Comparison of ENCODE assay signal across 21 mouse cellular contexts in the genomic region with DNA sequence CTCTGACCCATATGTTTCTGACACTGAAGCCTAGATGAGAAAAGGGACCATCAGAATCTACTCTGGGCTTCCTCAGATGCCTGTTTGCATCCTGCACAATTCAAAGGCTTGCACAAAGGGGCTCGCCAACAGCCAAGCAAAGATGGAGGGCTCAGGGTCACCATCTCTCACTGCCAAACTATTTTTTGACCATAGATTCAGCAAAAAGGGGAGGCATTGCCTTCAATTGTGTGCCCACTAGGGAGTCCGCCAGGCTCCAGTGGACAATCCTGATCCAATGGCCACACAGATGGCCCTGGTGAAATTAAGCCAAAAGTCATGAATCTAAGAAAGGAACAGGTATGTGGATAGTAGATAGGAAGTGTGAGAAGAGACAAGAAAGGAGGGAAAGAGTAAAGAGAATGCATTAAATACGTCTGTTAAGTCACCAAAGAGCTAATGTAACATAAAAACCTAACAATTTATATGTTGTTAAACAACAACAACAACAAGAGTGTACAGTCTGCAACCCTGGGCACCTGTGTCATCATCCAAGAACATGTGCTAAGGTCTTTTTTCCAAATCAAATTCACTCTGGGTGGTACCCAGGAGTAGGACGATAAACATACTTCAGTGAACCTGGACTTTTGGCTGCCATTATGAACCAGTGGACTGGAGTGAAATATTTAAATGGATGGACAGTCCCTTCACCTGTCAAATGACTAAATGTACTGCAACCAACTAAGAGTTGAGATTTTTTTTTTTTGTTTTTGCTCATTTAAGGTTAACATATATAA. TPM values are rescaled to one million over a fixed set of nuclear protein-coding genes. Genes with fewer than 3 reads are reported as not detected.
A peak's percentile ranks its signal among the peaks of the same experiment; 100 is the strongest.
DNase-seq lines count a peak whose midpoint lies in the region; ATAC-seq and TF ChIP-seq lines count a peak whose summit lies in the region.
"Had no signal": no experiment of that assay in that cellular context is flagged by ENCODE, and none has a peak within 500 bp of the region (broad histone marks: within the 10 kb centered on the region; RNA-seq: fewer than 3 reads in every experiment).

No protein-coding gene starts in this region.

- WGBS in midbrain, embryonic 10.5 days: 85% methylated on average over 4 of the region's 4 CpGs
- 90% methylated on average over 4 of the region's 4 CpGs for WGBS in midbrain, embryonic 16.5 days
- WGBS in intestine, postnatal 0 days: 90% methylated on average over 4 of the region's 4 CpGs

- H3K4me3 ChIP-seq in midbrain, embryonic 10.5 days: no peak overlapping the region
- no peak overlapping the region for H3K4me3 ChIP-seq in midbrain, embryonic 16.5 days (ENCODE audit: low read depth, low read length)
- no peak overlapping the region for H3K4me3 ChIP-seq in intestine, postnatal 0 days (ENCODE audit: low read depth, low read length)
- H3K4me3 ChIP-seq: embryonic facial prominence, embryonic 12.5 days; forebrain, embryonic 15.5 days; heart, embryonic 13.5 days; hindbrain, embryonic 13.5 days had no signal

- no peak for ATAC-seq in midbrain, embryonic 16.5 days
- ATAC-seq in intestine, postnatal 0 days: no peak
- ATAC-seq: forebrain, embryonic 15.5 days; hindbrain, postnatal 0 days had no signal

- no peak for TF ChIP-seq CTCF in intestine, postnatal 0 days (IDR thresholded peaks at IDR 0.05; ENCODE audit: low read depth)

- H3K27me3 ChIP-seq in midbrain, embryonic 10.5 days (ENCODE audit: low read depth, poor library complexity, severe bottlenecking): peaks cover 46% of the 10 kb centered on the region
- peaks cover 2% of the 10 kb centered on the region; the same call in 1 of the 2 replicates for H3K27me3 ChIP-seq in midbrain, embryonic 16.5 days (ENCODE audit: control insufficient read depth, insufficient read depth, low read depth, low read length)
- H3K27me3 ChIP-seq in intestine, postnatal 0 days (replicated peaks; ENCODE audit: control insufficient read depth, insufficient read depth, low read length): no peaks in the 10 kb centered on the region
- H3K27me3 ChIP-seq: embryonic facial prominence, embryonic 12.5 days; heart, embryonic 13.5 days; hindbrain, embryonic 13.5 days had no signal

- 0 out of 2 replicates have a peak overlapping the region, but pooled peaks have one; percentile 28 for H3K27ac ChIP-seq in midbrain, embryonic 10.5 days (replicated peaks)
- H3K27ac ChIP-seq in midbrain, embryonic 16.5 days (ENCODE audit: low read length): no peak overlapping the region
- no peak overlapping the region for H3K27ac ChIP-seq in intestine, postnatal 0 days (ENCODE audit: low read depth, low read length)
- H3K27ac ChIP-seq: embryonic facial prominence, embryonic 12.5 days; forebrain, embryonic 15.5 days; heart, embryonic 13.5 days; hindbrain, embryonic 13.5 days; hindbrain, postnatal 0 days had no signal

- H3K4me2 ChIP-seq in midbrain, embryonic 16.5 days (ENCODE audit: low read length): no peak overlapping the region
- no peak overlapping the region for H3K4me2 ChIP-seq in intestine, postnatal 0 days (replicated peaks; ENCODE audit: low read depth)
- H3K4me2 ChIP-seq: embryonic facial prominence, embryonic 12.5 days; forebrain, embryonic 15.5 days; heart, embryonic 13.5 days; hindbrain, embryonic 13.5 days had no signal

- peaks cover 9% of the 10 kb centered on the region; the same call in 1 of the 2 replicates for H3K4me1 ChIP-seq in midbrain, embryonic 10.5 days
- H3K4me1 ChIP-seq in midbrain, embryonic 16.5 days (ENCODE audit: control insufficient read depth, insufficient read depth, low read length): no peaks in the 10 kb centered on the region
- no peaks in the 10 kb centered on the region for H3K4me1 ChIP-seq in intestine, postnatal 0 days (replicated peaks; ENCODE audit: control insufficient read depth, insufficient read depth, low read length)
- H3K4me1 ChIP-seq: embryonic facial prominence, embryonic 12.5 days; heart, embryonic 13.5 days; hindbrain, embryonic 13.5 days had no signal

- no peak overlapping the region for H3K9ac ChIP-seq in midbrain, embryonic 16.5 days (ENCODE audit: low read depth, low read length)
- no peak overlapping the region for H3K9ac ChIP-seq in intestine, postnatal 0 days (ENCODE audit: low read depth, low read length)
- H3K9ac ChIP-seq: embryonic facial prominence, embryonic 12.5 days; forebrain, embryonic 15.5 days; heart, embryonic 13.5 days; hindbrain, embryonic 13.5 days had no signal

- no peaks in the 10 kb centered on the region; the same call in 1 of the 2 replicates for H3K9me3 ChIP-seq in midbrain, embryonic 10.5 days (replicated peaks)
- no peaks in the 10 kb centered on the region for H3K9me3 ChIP-seq in midbrain, embryonic 16.5 days (replicated peaks; ENCODE audit: control insufficient read depth, low read length, poor library complexity, severe bottlenecking)
- H3K9me3 ChIP-seq in intestine, postnatal 0 days (ENCODE audit: control insufficient read depth): no peaks in the 10 kb centered on the region
- H3K9me3 ChIP-seq: forebrain, embryonic 15.5 days had no signal

- DNase-seq in midbrain, embryonic 10.5 days (ENCODE audit: low spot score): no peak
- peak; percentile 52 to 68 for DNase-seq in cerebellum, adult 18-20 months
- DNase-seq in cerebellum, adult 9-11 months: peak; percentile 67
- DNase-seq in cerebellum, postnatal 36 days: peak; percentile 40 to 52
- no peak for DNase-seq in frontal cortex, postnatal 10 days (ENCODE audit: low spot score in 2 of 2)
- DNase-seq in spleen, adult 12 weeks (ENCODE audit: low spot score): no peak
- DNase-seq: adrenal gland, adult 2 months; adrenal gland, postnatal 25 days; gastrocnemius, postnatal 14 days; kidney, adult 18-20 months had no signal

- H3K36me3 ChIP-seq in midbrain, embryonic 10.5 days: no peaks in the 10 kb centered on the region
- H3K36me3 ChIP-seq in midbrain, embryonic 16.5 days (ENCODE audit: control insufficient read depth, insufficient read depth, low read length): no peaks in the 10 kb centered on the region
- no peaks in the 10 kb centered on the region for H3K36me3 ChIP-seq in intestine, postnatal 0 days (ENCODE audit: control insufficient read depth, insufficient read depth)
- H3K36me3 ChIP-seq: embryonic facial prominence, embryonic 12.5 days; forebrain, embryonic 15.5 days; heart, embryonic 13.5 days; hindbrain, embryonic 13.5 days had no signal

RNA-seq across cellular contexts. Expression of gene A930009A15Rik, which starts 6.7 kb away (rescaled TPM):
- polyA plus RNA-seq in midbrain, embryonic 10.5 days (2016; fragmentation: Nextera tagmentation; extraction: Ambion mirVana): 0.31 and 1.1 TPM in 2 replicates
- polyA plus RNA-seq in midbrain, embryonic 16.5 days (2015; fragmentation: Nextera tagmentation; extraction: Ambion mirVana): 0.21 and 0.43 TPM in 2 replicates
- not detected in 2 replicates for polyA plus RNA-seq in intestine, postnatal 0 days (2015; fragmentation: Nextera tagmentation; extraction: Ambion mirVana)
- polyA plus RNA-seq: adrenal gland, adult 2 months; forebrain, embryonic 11.5 days; forebrain, embryonic 15.5 days; gonadal fat pad, adult 2 months; heart, embryonic 13.5 days; heart, postnatal 0 days; intestine, embryonic 14.5 days had no signal

RNA-seq across cellular contexts. Expression of gene Lgr5, which starts 24.5 kb away (rescaled TPM):
- polyA plus RNA-seq in midbrain, embryonic 10.5 days (2016; fragmentation: Nextera tagmentation; extraction: Ambion mirVana): 7.2 and 9.1 TPM in 2 replicates
- 1.3 and 1.4 TPM in 2 replicates for polyA plus RNA-seq in midbrain, embryonic 16.5 days (2015; fragmentation: Nextera tagmentation; extraction: Ambion mirVana)
- 2.3 and 2.5 TPM in 2 replicates for polyA plus RNA-seq in intestine, postnatal 0 days (2015; fragmentation: Nextera tagmentation; extraction: Ambion mirVana)

Comparison
In these comparisons a context has a peak if more than half of its experiments do, and no peak if none do; other contexts are left out.
1. DNase-seq: peak in cerebellum, adult 18-20 months (2 of 2), cerebellum, adult 9-11 months (single experiment) and cerebellum, postnatal 36 days (2 of 2); none in midbrain, embryonic 10.5 days (single experiment), frontal cortex, postnatal 10 days (0 of 2) and spleen, adult 12 weeks (single experiment).